Mouse (Mus musculus): ENCODE results near the gene Tbl3.

Tbl3 gene

GRCm38 (mm10) chr17:24706982-24707800 is at the start of gene Tbl3:
Tbl3 (minus strand) TSS chr17:24707660.
- DNase-seq (ENCODE audit: low read depth in 1 of 2, low spot score in 2 of 2): peak; percentile 70 to 88

- DNase-seq (ENCODE audit: low read depth in 1 of 2, low spot score in 2 of 2): no peak
Observed at GRCm38 (mm10) chr17:24752415-24753394, 45.2 kb upstream of the Tbl3 start, which contains the start of gene Hs3st6. Hs3st6 (plus strand) TSS chr17:24752988.

GRCm38 (mm10) chr17:24751528-24751927 is 44.1 kb upstream of the Tbl3 start:
- no peak for DNase-seq (ENCODE audit: low read depth in 1 of 2, low spot score in 2 of 2)

GRCm38 (mm10) chr17:24746986-24747385 is 39.5 kb upstream of the Tbl3 start:
- no peak for DNase-seq (ENCODE audit: low read depth in 1 of 2, low spot score in 2 of 2)

- DNase-seq (ENCODE audit: low read depth in 1 of 2, low spot score in 2 of 2): peak; percentile 63 to 69
Observed at GRCm38 (mm10) chr17:24745526-24746497, 38.4 kb upstream of the Tbl3 start.

- DNase-seq (ENCODE audit: low read depth in 1 of 2, low spot score in 2 of 2): no peak
Observed at GRCm38 (mm10) chr17:24744381-24744780, 36.9 kb upstream of the Tbl3 start.

GRCm38 (mm10) chr17:24743896-24744295 is 36.4 kb upstream of the Tbl3 start:
- no peak for DNase-seq (ENCODE audit: low read depth in 1 of 2, low spot score in 2 of 2)

- peak in 1 of 2 experiments; percentile 30 for DNase-seq (ENCODE audit: low read depth in 1 of 2, low spot score in 2 of 2)
Observed at GRCm38 (mm10) chr17:24742307-24742706, 34.8 kb upstream of the Tbl3 start.

GRCm38 (mm10) chr17:24739926-24740325 is 32.5 kb upstream of the Tbl3 start:
- DNase-seq (ENCODE audit: low read depth in 1 of 2, low spot score in 2 of 2): no peak

- DNase-seq (ENCODE audit: low read depth in 1 of 2, low spot score in 2 of 2): no peak
Observed at GRCm38 (mm10) chr17:24738238-24738637, 30.8 kb upstream of the Tbl3 start.

- peak; percentile 58 to 76 for DNase-seq (ENCODE audit: low read depth in 1 of 2, low spot score in 2 of 2)
Observed at GRCm38 (mm10) chr17:24737135-24737810, 29.8 kb upstream of the Tbl3 start.

- peak; percentile 97 for DNase-seq (ENCODE audit: low read depth in 1 of 2, low spot score in 2 of 2)
Observed at GRCm38 (mm10) chr17:24736330-24737051, 29.0 kb upstream of the Tbl3 start, which contains the start of gene Msrb1. Msrb1 (plus strand) TSS chr17:24736642.

- no peak for DNase-seq (ENCODE audit: low read depth in 1 of 2, low spot score in 2 of 2)
Observed at GRCm38 (mm10) chr17:24735446-24735845, 28.0 kb upstream of the Tbl3 start.

GRCm38 (mm10) chr17:24734513-24734912 is 27.1 kb upstream of the Tbl3 start:
- no peak for DNase-seq (ENCODE audit: low read depth in 1 of 2, low spot score in 2 of 2)

GRCm38 (mm10) chr17:24733434-24734050 is 26.1 kb upstream of the Tbl3 start:
- no peak for DNase-seq (ENCODE audit: low read depth in 1 of 2, low spot score in 2 of 2)

GRCm38 (mm10) chr17:24732233-24732935 is 24.9 kb upstream of the Tbl3 start:
- DNase-seq (ENCODE audit: low read depth in 1 of 2, low spot score in 2 of 2): no peak

GRCm38 (mm10) chr17:24730787-24731186 is 23.3 kb upstream of the Tbl3 start:
- DNase-seq (ENCODE audit: low read depth in 1 of 2, low spot score in 2 of 2): no peak

GRCm38 (mm10) chr17:24729067-24729466 is 21.6 kb upstream of the Tbl3 start:
- no peak for DNase-seq (ENCODE audit: low read depth in 1 of 2, low spot score in 2 of 2)
